19 mouse cellular contexts compared by ENCODE assay signal in genomic region chr10:86043651-86044050, GRCm38 (mm10). TPM values are rescaled to one million over a fixed set of nuclear protein-coding genes. Genes with fewer than 3 reads are reported as not detected.
"Had no signal": no experiment of that assay in that cellular context is flagged by ENCODE, and none has a peak within 500 bp of the region (broad histone marks: within the 10 kb centered on the region; RNA-seq: fewer than 3 reads in every experiment).

No protein-coding gene starts in this region.

- DNase-seq: liver, embryonic 13.5 days; lung, adult 2 months; lung, postnatal 14 days; lung, postnatal 4 days; midbrain, embryonic 14.5 days; thymus, adult 18-20 months; thymus, postnatal 36 days had no signal

- H3K4me1 ChIP-seq: liver, embryonic 13.5 days had no signal

- H3K27ac ChIP-seq: kidney, postnatal 0 days; layer of hippocampus, adult 2 months; liver, embryonic 13.5 days had no signal

- H3K9me3 ChIP-seq: liver, embryonic 13.5 days had no signal

- H3K9ac ChIP-seq: liver, embryonic 13.5 days had no signal

- H3K4me2 ChIP-seq: liver, embryonic 13.5 days; midbrain, embryonic 11.5 days had no signal

- H3K27me3 ChIP-seq: liver, embryonic 13.5 days had no signal

- H3K4me3 ChIP-seq: layer of hippocampus, adult 2 months; liver, embryonic 13.5 days had no signal

RNA-seq across cellular contexts. Expression of gene Bpifc, which starts 32.0 kb away (rescaled TPM):
- total RNA-seq: layer of hippocampus, adult 2 months; layer of hippocampus, postnatal 10 days; left cerebral cortex, postnatal 25 days; liver, adult 2 months; megakaryocyte-erythroid progenitor cell, adult 5-6 weeks had no signal
- polyA plus RNA-seq: large intestine, adult 2 months; liver, adult 2 months; liver, embryonic 13.5 days; midbrain, embryonic 14.5 days; neural tube, embryonic 11.5 days; neural tube, embryonic 14.5 days; small intestine, adult 2 months; spleen, adult 2 months had no signal
